Mouse (Mus musculus): ENCODE data around the gene Dlg5. TPM values are rescaled to one million over a fixed set of nuclear protein-coding genes. Genes with fewer than 3 reads are reported as not detected.

Gene Dlg5
- total and polyA plus RNA-seq, 2 experiments from 2014 or later = 14.1 to 70.6 TPM

GRCm38 (mm10) chr14:24235954-24236353 lies 9.8 kb downstream of the Dlg5 start:
- Histone ChIP-seq H3K9ac (no peak overlapping the region), H3K4me2 (ENCODE audit: low read depth) (no peak overlapping the region), H3K27me3 (ENCODE audit: insufficient read depth, low read length) (no peaks in the 10 kb centered on the region), H3K27ac (ENCODE audit: low read depth, low read length) (no peak overlapping the region), H3K4me1 (ENCODE audit: insufficient read depth) (0 out of 2 replicates have a peak, but pooled peaks cover 4% of the 10 kb centered on the region), H3K4me3 (ENCODE audit: low read depth, low read length) (no peak overlapping the region), H3K36me3 (ENCODE audit: insufficient read depth) (no peaks in the 10 kb centered on the region), H3K9me3 (ENCODE audit: low read length) (no peaks in the 10 kb centered on the region)
- 95% methylated on average over 3 of the region's 3 CpGs for WGBS
- no peak for ATAC-seq
- DNase-seq = no peak
- TF ChIP-seq CTCF (IDR thresholded peaks at IDR 0.05; ENCODE audit: low read depth) = no peak

- no peak overlapping the region for H3K4me2 ChIP-seq (ENCODE audit: low read depth)
- no peak overlapping the region for H3K9ac ChIP-seq
- no peaks in the 10 kb centered on the region for H3K36me3 ChIP-seq (ENCODE audit: insufficient read depth)
- no peaks in the 10 kb centered on the region for H3K9me3 ChIP-seq (ENCODE audit: low read length)
- no peak overlapping the region for H3K4me3 ChIP-seq (ENCODE audit: low read depth, low read length)
- no peak overlapping the region for H3K27ac ChIP-seq (ENCODE audit: low read depth, low read length)
- 34% methylated on average over 2 of the region's 2 CpGs for WGBS
- 0 out of 2 replicates have a peak, but pooled peaks cover 4% of the 10 kb centered on the region for H3K4me1 ChIP-seq (ENCODE audit: insufficient read depth)
- DNase-seq (no peak), ATAC-seq (no peak)
- no peaks in the 10 kb centered on the region for H3K27me3 ChIP-seq (ENCODE audit: insufficient read depth, low read length)
- TF ChIP-seq CTCF (IDR thresholded peaks at IDR 0.05; ENCODE audit: low read depth) = no peak
Observed at GRCm38 (mm10) chr14:24234411-24234810, 11.3 kb downstream of the Dlg5 start.

- H3K9me3 ChIP-seq (ENCODE audit: low read length) = no peaks in the 10 kb centered on the region
- no peaks in the 10 kb centered on the region for H3K27me3 ChIP-seq (ENCODE audit: insufficient read depth, low read length)
- no peak for TF ChIP-seq CTCF (IDR thresholded peaks at IDR 0.05; ENCODE audit: low read depth)
- H3K4me2 ChIP-seq (ENCODE audit: low read depth) = no peak overlapping the region
- DNase-seq (peak; percentile 29), ATAC-seq (peak; percentile 82)
- H3K27ac ChIP-seq (ENCODE audit: low read depth, low read length) = no peak overlapping the region
- no peaks in the 10 kb centered on the region for H3K36me3 ChIP-seq (ENCODE audit: insufficient read depth)
- no peak overlapping the region for H3K4me3 ChIP-seq (ENCODE audit: low read depth, low read length)
- 0 out of 2 replicates have a peak, but pooled peaks cover 4% of the 10 kb centered on the region for H3K4me1 ChIP-seq (ENCODE audit: insufficient read depth)
- 70% methylated on average over 12 of the region's 12 CpGs for WGBS
- H3K9ac ChIP-seq = no peak overlapping the region
Observed at GRCm38 (mm10) chr14:24232641-24233633, 12.8 kb downstream of the Dlg5 start.

- Histone ChIP-seq H3K9ac (no peak overlapping the region), H3K9me3 (ENCODE audit: low read length) (no peaks in the 10 kb centered on the region), H3K4me2 (ENCODE audit: low read depth) (no peak overlapping the region), H3K27ac (ENCODE audit: low read depth, low read length) (no peak overlapping the region), H3K36me3 (ENCODE audit: insufficient read depth) (no peaks in the 10 kb centered on the region), H3K4me1 (ENCODE audit: insufficient read depth) (no peaks in the 10 kb centered on the region), H3K27me3 (ENCODE audit: insufficient read depth, low read length) (no peaks in the 10 kb centered on the region), H3K4me3 (ENCODE audit: low read depth, low read length) (no peak overlapping the region)
- DNase-seq = no peak
- WGBS = 90% methylated on average over 6 of the region's 6 CpGs
- TF ChIP-seq CTCF (IDR thresholded peaks at IDR 0.05; ENCODE audit: low read depth) = no peak
- ATAC-seq = no peak
Observed at GRCm38 (mm10) chr14:24228549-24228948, 17.2 kb downstream of the Dlg5 start.

- no peaks in the 10 kb centered on the region for H3K4me1 ChIP-seq (ENCODE audit: insufficient read depth)
- no peak for ATAC-seq
- H3K36me3 ChIP-seq (ENCODE audit: insufficient read depth) = no peaks in the 10 kb centered on the region
Observed at GRCm38 (mm10) chr14:24227015-24227414, 18.7 kb downstream of the Dlg5 start.

GRCm38 (mm10) chr14:24226344-24226743 lies 19.4 kb downstream of the Dlg5 start:
- Histone ChIP-seq H3K27me3 (ENCODE audit: insufficient read depth, low read length) (no peaks in the 10 kb centered on the region), H3K9ac (no peak overlapping the region), H3K4me1 (ENCODE audit: insufficient read depth) (no peaks in the 10 kb centered on the region), H3K27ac (ENCODE audit: low read depth, low read length) (no peak overlapping the region), H3K9me3 (ENCODE audit: low read length) (no peaks in the 10 kb centered on the region), H3K36me3 (ENCODE audit: insufficient read depth) (no peaks in the 10 kb centered on the region), H3K4me3 (ENCODE audit: low read depth, low read length) (no peak overlapping the region), H3K4me2 (ENCODE audit: low read depth) (no peak overlapping the region)
- 76% methylated on average over 2 of the region's 2 CpGs for WGBS
- DNase-seq = no peak
- peak; percentile 32; the same call in 1 of the 2 replicates for ATAC-seq
- no peak for TF ChIP-seq CTCF (IDR thresholded peaks at IDR 0.05; ENCODE audit: low read depth)

More at GRCm38 (mm10) chr14:24227015-24227414, 18.7 kb downstream of the Dlg5 start:
- H3K9ac ChIP-seq = no peak overlapping the region
- no peak for DNase-seq
- no peak overlapping the region for H3K4me3 ChIP-seq (ENCODE audit: low read depth, low read length)
- no peak overlapping the region for H3K4me2 ChIP-seq (ENCODE audit: low read depth)
- H3K9me3 ChIP-seq (ENCODE audit: low read length) = no peaks in the 10 kb centered on the region
- no peak for TF ChIP-seq CTCF (IDR thresholded peaks at IDR 0.05; ENCODE audit: low read depth)
- H3K27ac ChIP-seq (ENCODE audit: low read depth, low read length) = no peak overlapping the region
- no peaks in the 10 kb centered on the region for H3K27me3 ChIP-seq (ENCODE audit: insufficient read depth, low read length)
- 90% methylated on average over 8 of the region's 8 CpGs for whole genome bisulfite sequencing

- Histone ChIP-seq H3K4me2 (ENCODE audit: low read depth) (no peak overlapping the region), H3K4me1 (ENCODE audit: insufficient read depth) (no peaks in the 10 kb centered on the region), H3K36me3 (ENCODE audit: insufficient read depth) (no peaks in the 10 kb centered on the region), H3K9me3 (ENCODE audit: low read length) (no peaks in the 10 kb centered on the region), H3K9ac (no peak overlapping the region), H3K27me3 (ENCODE audit: insufficient read depth, low read length) (no peaks in the 10 kb centered on the region), H3K4me3 (ENCODE audit: low read depth, low read length) (no peak overlapping the region), H3K27ac (ENCODE audit: low read depth, low read length) (no peak overlapping the region)
- ATAC-seq (no peak), DNase-seq (no peak)
- no peak for TF ChIP-seq CTCF (IDR thresholded peaks at IDR 0.05; ENCODE audit: low read depth)
- WGBS = 41% methylated on average over 3 of the region's 3 CpGs
Observed at GRCm38 (mm10) chr14:24222759-24223158, 23.0 kb downstream of the Dlg5 start.
